Mouse (Mus musculus): ENCODE measurements around the gene Ccdc186. TPM values are rescaled to one million over a fixed set of nuclear protein-coding genes. Genes with fewer than 3 reads are reported as not detected.

Ccdc186 gene
- total and polyA plus RNA-seq, 3 experiments, result 2.2 to 7.5 (median 3.4) TPM

DNA sequence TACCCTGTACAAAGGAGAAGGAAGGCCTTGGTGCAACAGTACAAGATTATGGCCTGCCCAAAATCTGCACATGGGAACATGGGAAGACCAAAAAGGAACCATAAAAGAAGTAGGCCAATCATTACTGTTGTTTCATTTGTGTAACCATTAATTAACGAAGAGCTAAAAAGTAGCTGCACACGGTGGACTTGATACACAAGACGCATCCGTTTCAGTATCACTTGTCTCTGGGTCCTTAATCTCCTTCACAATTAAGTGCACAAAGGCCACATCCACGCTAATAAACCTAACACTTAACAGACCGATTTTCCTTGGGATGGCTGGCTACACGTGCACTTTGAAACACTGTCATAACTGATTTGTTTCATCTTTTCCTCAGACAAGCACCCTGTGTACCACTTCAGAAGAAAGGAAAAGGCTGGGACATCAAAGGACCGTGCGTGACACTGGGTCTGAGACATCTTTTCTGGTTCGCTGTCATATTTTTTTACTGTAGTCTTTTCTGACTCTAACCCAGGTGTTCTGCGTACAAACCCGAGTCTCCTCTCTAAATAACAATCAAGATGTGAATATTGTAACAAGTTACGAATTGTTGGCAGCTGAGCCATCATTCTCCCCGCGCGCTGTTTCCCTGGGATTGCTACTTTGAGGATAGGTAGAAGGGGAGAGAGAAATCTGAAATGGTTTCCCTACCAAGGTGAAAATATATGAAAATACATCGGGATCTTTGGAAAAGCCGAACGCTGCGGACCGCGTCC is 771 bp downstream of the Ccdc186 start:
- Histone ChIP-seq H3K4me1 (ENCODE audit: control insufficient read depth in 1 of 2, insufficient read depth in 2 of 2) (peaks cover 2 to 27% of the 10 kb centered on the region in 2 experiments; a peak in 2 of 4 replicates), H3K4me2 (ENCODE audit: insufficient read depth, low read depth, poor library complexity, severe bottlenecking) (peak overlapping the region; percentile 89), H3K27ac (ENCODE audit: insufficient read depth, low read depth) (no peak overlapping the region), H3K79me2 (replicated peaks; ENCODE audit: control insufficient read depth, extremely low read depth, insufficient read depth, poor library complexity, severe bottlenecking) (peaks cover 8% of the 10 kb centered on the region), H3K36me3 (replicated peaks in 1 of 2; ENCODE audit: control insufficient read depth in 1 of 2, insufficient read depth in 1 of 2, low read length in 1 of 2) (peaks cover 0 to 8% of the 10 kb centered on the region in 2 experiments), H3K27me3 (replicated peaks) (peaks cover 2% of the 10 kb centered on the region), H3K4me3 (replicated peaks in 1 of 3; ENCODE audit: low read depth in 2 of 3, low read length in 2 of 3, poor library complexity in 1 of 3) (peak overlapping the region; percentile 84 to 98 (median 98)), H3K9me3 (replicated peaks; ENCODE audit: low read length) (no peaks in the 10 kb centered on the region), H3K9ac (ENCODE audit: insufficient read depth, low read depth) (peak overlapping the region; percentile 79)
- no peak for DNase-seq (ENCODE audit: extremely low read depth)
- dilution Hi-C loops (cut with MboI; ENCODE audit: extremely low pct_ligation_motif_present, extremely low pct_unique_long_range_greater_than_20kb, low sequenced_read_pairs), result no loop called here
- TF ChIP-seq RCOR1 (conservative IDR thresholded peaks at IDR 0.05; ENCODE audit: low read depth, low read length), result no peak
- no peak for TF ChIP-seq MEF2A (IDR thresholded peaks at IDR 0.05; ENCODE audit: borderline replicate concordance, low read depth, low read length)
- TF ChIP-seq RAD21 (IDR thresholded peaks at IDR 0.05; ENCODE audit: low read depth, low read length), result no peak
- TF ChIP-seq TBP (conservative IDR thresholded peaks at IDR 0.05; ENCODE audit: low read depth, low read length), result no peak
- TF ChIP-seq SMC3 (IDR thresholded peaks at IDR 0.05; ENCODE audit: low read depth, low read length), result no peak
- no peak for TF ChIP-seq MAZ (IDR thresholded peaks at IDR 0.05; ENCODE audit: low read depth, low read length)
- in situ Hi-C loops (cut with MboI; ENCODE audit: low pct_ligation_motif_present, low pct_unique_long_range_greater_than_20kb, low sequenced_read_pairs), result no loop called here

DNA sequence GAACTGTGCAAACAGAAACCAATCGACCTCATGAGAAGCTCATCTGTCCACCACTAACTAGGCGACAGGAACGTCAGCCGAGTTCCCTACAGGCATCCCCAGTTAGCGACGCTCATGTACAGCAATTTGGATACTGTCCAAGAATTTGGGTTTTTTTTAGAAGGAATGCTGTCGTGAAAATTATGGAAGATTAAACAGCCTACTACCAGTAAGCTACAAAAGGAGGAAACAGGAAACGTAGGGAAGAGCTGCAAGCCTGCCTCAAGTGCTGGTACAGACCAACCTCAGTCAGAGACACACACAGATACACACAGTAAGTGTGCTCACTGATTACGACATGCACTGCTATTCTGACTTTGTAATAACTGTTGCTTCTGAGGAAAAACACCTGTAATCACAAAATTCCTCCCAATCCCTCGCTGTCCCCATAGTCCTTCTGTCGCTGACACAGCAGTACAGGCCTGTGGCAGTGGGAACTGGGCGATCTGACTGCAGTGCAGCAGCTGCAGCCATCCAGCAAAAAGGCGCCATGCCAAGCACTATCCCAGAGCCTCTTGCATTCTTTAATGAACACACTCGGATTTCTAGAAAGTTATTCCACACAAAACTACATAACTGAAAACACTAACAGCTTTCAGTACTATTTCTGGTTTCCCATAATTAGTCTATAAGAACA is 4.0 kb downstream of the Ccdc186 start:
- no peak for TF ChIP-seq TCF12 (IDR thresholded peaks at IDR 0.05; ENCODE audit: low read depth, low read length)
- no peak for TF ChIP-seq POLR2AphosphoS2 (IDR thresholded peaks at IDR 0.05; ENCODE audit: low read depth, low read length)
- TF ChIP-seq SIN3A (IDR thresholded peaks at IDR 0.05; ENCODE audit: low read length), result no peak
- TF ChIP-seq PAX5 (IDR thresholded peaks at IDR 0.05; ENCODE audit: low read length), result no peak
- TF ChIP-seq CTCF (conservative IDR thresholded peaks at IDR 0.05 in 1 of 2, IDR thresholded peaks at IDR 0.05 in 1 of 2; ENCODE audit: low read depth in 2 of 2, low read length in 2 of 2), result no peak
- no peak for TF ChIP-seq RAD21 (IDR thresholded peaks at IDR 0.05; ENCODE audit: low read depth, low read length)
- TF ChIP-seq ETS1 (conservative IDR thresholded peaks at IDR 0.05; ENCODE audit: low read depth, low read length), result no peak
- TF ChIP-seq KAT2A (IDR thresholded peaks at IDR 0.05; ENCODE audit: insufficient replicate concordance, low read length), result no peak
- no peak for TF ChIP-seq ZC3H11A (IDR thresholded peaks at IDR 0.05; ENCODE audit: low read depth, low read length)
- TF ChIP-seq JUN (IDR thresholded peaks at IDR 0.05; ENCODE audit: insufficient read depth, low read depth, low read length), result no peak
- no peak for TF ChIP-seq ZKSCAN1 (IDR thresholded peaks at IDR 0.05; ENCODE audit: borderline replicate concordance, low read depth, low read length)
- no peak for TF ChIP-seq MAZ (IDR thresholded peaks at IDR 0.05; ENCODE audit: low read depth, low read length)
- no peak for TF ChIP-seq JUND (conservative IDR thresholded peaks at IDR 0.05; ENCODE audit: low read depth, low read length)
- TF ChIP-seq CHD1 (IDR thresholded peaks at IDR 0.05; ENCODE audit: low read depth, low read length), result no peak
- TF ChIP-seq SMC3 (IDR thresholded peaks at IDR 0.05; ENCODE audit: low read depth, low read length), result no peak
- no peak for TF ChIP-seq MXI1 (IDR thresholded peaks at IDR 0.05; ENCODE audit: low read depth, low read length)
- no peak for TF ChIP-seq TBP (conservative IDR thresholded peaks at IDR 0.05; ENCODE audit: low read depth, low read length)
- TF ChIP-seq NRF1 (IDR thresholded peaks at IDR 0.05; ENCODE audit: low read depth, low read length), result no peak
- no peak for TF ChIP-seq MEF2A (IDR thresholded peaks at IDR 0.05; ENCODE audit: borderline replicate concordance, low read depth, low read length)
- no peak overlapping the region for H3K27ac ChIP-seq (ENCODE audit: insufficient read depth, low read depth)
- no peaks in the 10 kb centered on the region for H3K27me3 ChIP-seq (replicated peaks)
- H3K4me3 ChIP-seq (replicated peaks in 1 of 3; ENCODE audit: low read depth in 2 of 3, low read length in 2 of 3, poor library complexity in 1 of 3), result no peak overlapping the region
- in situ Hi-C loops (cut with MboI; ENCODE audit: low pct_ligation_motif_present, low pct_unique_long_range_greater_than_20kb, low sequenced_read_pairs), result no loop called here
- peaks cover 12% of the 10 kb centered on the region for H3K79me2 ChIP-seq (replicated peaks; ENCODE audit: control insufficient read depth, extremely low read depth, insufficient read depth, poor library complexity, severe bottlenecking)
- DNase-seq (ENCODE audit: extremely low read depth), result no peak
- dilution Hi-C loops (cut with MboI; ENCODE audit: extremely low pct_ligation_motif_present, extremely low pct_unique_long_range_greater_than_20kb, low sequenced_read_pairs), result no loop called here
- H3K4me1 ChIP-seq (ENCODE audit: control insufficient read depth in 1 of 2, insufficient read depth in 2 of 2), result peaks cover 2 to 27% of the 10 kb centered on the region in 2 experiments; a peak in 2 of 4 replicates
- H3K36me3 ChIP-seq (replicated peaks in 1 of 2; ENCODE audit: control insufficient read depth in 1 of 2, insufficient read depth in 1 of 2, low read length in 1 of 2), result peaks cover 0 to 28% of the 10 kb centered on the region in 2 experiments
- H3K4me2 ChIP-seq (ENCODE audit: insufficient read depth, low read depth, poor library complexity, severe bottlenecking), result no peak overlapping the region
- no peak overlapping the region for H3K9ac ChIP-seq (ENCODE audit: insufficient read depth, low read depth)
- H3K9me3 ChIP-seq (replicated peaks; ENCODE audit: low read length), result no peaks in the 10 kb centered on the region

Measured in CH12.LX (cell line).